Mouse (Mus musculus) testis, postnatal 14 days (tissue): ENCODE data around the gene Olfr610.
"Not testable (repeated sequence)": the region's sequence is repeated elsewhere in the genome, so short reads cannot be mapped to it uniquely, and the experiment has no call there.

Experiments
- DNase-seq: peaks from one replicate; pipeline ENCODE4 v3.0.0; 2021; ENCODE audit warnings: low spot score

Olfr610 gene

GRCm38 (mm10) chr7:103512022-103512421 lies at the start of gene Olfr610:
Olfr610 (minus strand) TSS chr7:103512122.
- no peak for DNase-seq

- DNase-seq, result no peak
Observed at GRCm38 (mm10) chr7:103555779-103556178, 43.9 kb upstream of the Olfr610 start, which contains the start of gene Olfr615. Olfr615 (plus strand) TSS chr7:103556079.

GRCm38 (mm10) chr7:103547774-103548173 lies 35.9 kb upstream of the Olfr610 start, which contains the start of gene Olfr613:
Olfr613 (plus strand) TSS chr7:103548074.
- DNase-seq, result no peak

GRCm38 (mm10) chr7:103542617-103543016 lies 30.7 kb upstream of the Olfr610 start, which contains the start of gene Olfr612:
Olfr612 (minus strand) TSS chr7:103542717.
- DNase-seq, result not testable (repeated sequence)

GRCm38 (mm10) chr7:103520746-103521145 lies 8.8 kb upstream of the Olfr610 start, which contains the start of gene Olfr611:
Olfr611 (minus strand) TSS chr7:103520846.
- DNase-seq, result not testable (repeated sequence)

GRCm38 (mm10) chr7:103497962-103498361 lies 14.0 kb downstream of the Olfr610 start, which contains the start of gene Olfr609:
Olfr609 (minus strand) TSS chr7:103498062.
- no peak for DNase-seq

- DNase-seq, result not testable (repeated sequence)
Observed at GRCm38 (mm10) chr7:103477106-103477505, 34.8 kb downstream of the Olfr610 start.

DNA sequence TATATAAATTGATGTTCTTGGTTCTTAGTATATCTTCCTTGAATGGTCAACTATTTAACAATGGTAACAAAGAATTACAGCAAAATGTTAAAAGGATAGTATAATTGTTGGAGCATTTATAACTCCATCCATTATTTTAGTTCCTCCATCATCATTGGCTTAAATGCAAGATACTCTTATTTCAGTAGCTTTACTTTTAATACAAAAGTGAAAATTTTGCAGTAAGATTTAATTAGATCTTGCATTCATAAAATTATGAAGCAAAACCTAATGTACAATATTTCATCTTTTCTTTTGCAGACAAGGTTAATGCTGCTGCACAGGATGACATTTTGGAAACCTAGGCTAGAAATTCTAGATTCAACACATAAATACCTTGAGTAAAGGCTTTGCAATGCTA lies 42.3 kb downstream of the Olfr610 start, which contains the start of gene Olfr608:
TSS of gene Olfr608 (plus strand) at position 301 of the 400 bp plus-strand sequence.
- DNase-seq, result no peak

DNA sequence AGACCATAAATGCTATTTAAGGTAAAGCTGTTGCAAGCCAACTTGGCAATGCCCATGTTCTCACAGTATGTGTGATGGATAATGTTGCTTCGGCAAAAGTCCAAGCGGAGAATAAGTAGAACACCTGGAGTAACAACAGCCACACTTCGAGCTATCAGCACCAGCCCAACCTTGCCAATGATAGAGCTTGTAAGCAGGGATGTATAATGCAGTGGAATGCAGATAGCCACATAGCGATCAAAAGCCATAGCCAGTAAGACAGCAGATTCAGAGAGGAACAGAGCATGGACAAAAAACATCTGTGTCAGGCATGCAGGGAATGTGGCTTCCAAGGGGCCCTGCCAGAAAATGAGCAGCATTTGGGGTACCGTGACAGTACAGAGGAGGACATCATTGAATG lies 51.3 kb downstream of the Olfr610 start:
- DNase-seq, result no peak
